Mouse (Mus musculus): ENCODE results near the gene Tmem208. TPM values are rescaled to one million over a fixed set of nuclear protein-coding genes. Genes with fewer than 3 reads are reported as not detected.

Gene Tmem208
- polyA plus RNA-seq (2014; fragmentation: Nextera tagmentation; extraction: Ambion mirVana) = 111 TPM in 2 replicates

DNA sequence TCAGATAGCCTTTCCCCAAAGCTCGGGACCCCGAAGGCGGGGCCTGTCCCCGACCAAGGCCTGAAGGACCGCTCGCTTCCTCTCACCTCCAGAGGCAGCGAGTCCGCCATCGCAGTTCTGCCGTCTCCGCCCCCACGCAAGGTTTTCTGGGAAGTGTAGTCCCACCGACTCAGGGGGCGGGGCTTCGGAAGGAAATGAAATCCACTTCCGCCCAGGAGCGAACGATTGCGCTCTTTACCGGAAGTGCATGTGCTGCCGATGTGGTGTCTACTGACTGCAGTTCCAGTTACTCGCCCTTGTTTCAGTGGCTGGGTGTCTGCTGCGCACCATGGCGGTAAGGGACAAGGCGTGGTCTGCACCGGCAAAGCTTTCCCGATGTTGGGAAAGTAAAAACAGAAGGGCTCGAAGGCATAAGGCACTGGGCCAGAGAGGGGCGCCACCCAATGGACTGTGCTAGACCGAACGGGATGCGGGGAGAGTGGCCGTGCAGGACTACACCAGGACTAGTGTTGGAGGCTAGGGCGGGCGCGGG, at the start of gene Tmem208, which contains the start of gene Lrrc29:
Gene Tmem208, plus strand, starts transcription at position 214 of the 532 bp plus-strand sequence.
Gene Lrrc29, minus strand, starts transcription at position 138 of the 532 bp plus-strand sequence.
- Histone ChIP-seq H3K27me3 (ENCODE audit: control insufficient read depth, insufficient read depth, low read length) (no peaks in the 10 kb centered on the region), H3K4me1 (ENCODE audit: control insufficient read depth, insufficient read depth, low read length) (peaks cover 9% of the 10 kb centered on the region), H3K9me3 (ENCODE audit: control insufficient read depth, low read length) (no peaks in the 10 kb centered on the region), H3K4me2 (ENCODE audit: low read depth) (peak within 1 kb of the TSS; percentile 87), H3K27ac (ENCODE audit: low read depth, low read length) (peak within 1 kb of the TSS; percentile 84), H3K4me3 (ENCODE audit: low read depth, low read length) (peak within 1 kb of the TSS; percentile 77), H3K36me3 (ENCODE audit: control insufficient read depth, insufficient read depth, low read length) (peaks cover 19% of the 10 kb centered on the region), H3K9ac (ENCODE audit: low read length) (peak within 1 kb of the TSS; percentile 80)
- ATAC-seq (ENCODE audit: insufficient read depth, low FRiP score, low TSS enrichment) = peak; percentile 91
- peak; percentile 97 for DNase-seq (ENCODE audit: low spot score)
- under 1% methylated on average over 36 of the region's 36 CpGs for WGBS

DNA sequence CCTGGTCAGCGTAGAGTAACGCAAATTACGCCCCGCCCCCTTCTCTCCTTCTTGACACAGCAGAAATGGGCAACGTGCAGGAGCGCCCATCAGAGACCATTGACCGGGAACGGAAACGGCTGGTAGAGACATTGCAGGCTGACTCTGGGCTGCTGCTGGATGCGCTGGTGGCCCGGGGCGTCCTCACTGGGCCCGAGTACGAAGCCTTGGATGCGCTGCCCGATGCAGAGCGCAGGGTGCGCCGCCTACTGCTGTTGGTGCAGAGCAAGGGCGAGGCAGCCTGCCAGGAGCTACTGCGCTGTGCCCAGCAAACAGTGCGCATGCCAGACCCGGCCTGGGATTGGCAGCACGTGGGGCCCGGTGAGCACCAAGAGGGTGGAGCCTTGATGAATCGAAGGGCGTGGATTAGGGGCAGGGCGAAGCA, 47.2 kb upstream of the Tmem208 start:
- 0 out of 2 replicates have a peak, but pooled peaks cover 2% of the 10 kb centered on the region for H3K4me1 ChIP-seq (ENCODE audit: control insufficient read depth, insufficient read depth, low read length)
- no peak overlapping the region for H3K27ac ChIP-seq (ENCODE audit: low read depth, low read length)
- ATAC-seq (ENCODE audit: insufficient read depth, low FRiP score, low TSS enrichment) = 0 out of 2 replicates have a peak, but pooled peaks have one; percentile 2
- WGBS = 3% methylated on average over 27 of the region's 28 CpGs
- H3K4me2 ChIP-seq (ENCODE audit: low read depth) = no peak overlapping the region
- 0 out of 2 replicates have a peak, but pooled peaks cover 4% of the 10 kb centered on the region for H3K36me3 ChIP-seq (ENCODE audit: control insufficient read depth, insufficient read depth, low read length)
- H3K9ac ChIP-seq (ENCODE audit: low read length) = no peak overlapping the region
- H3K9me3 ChIP-seq (ENCODE audit: control insufficient read depth, low read length) = no peaks in the 10 kb centered on the region
- H3K27me3 ChIP-seq (ENCODE audit: control insufficient read depth, insufficient read depth, low read length) = peaks cover 68% of the 10 kb centered on the region
- peak; percentile 33 for DNase-seq (ENCODE audit: low spot score)
- 0 out of 2 replicates have a peak overlapping the region, but pooled peaks have one; percentile 7 for H3K4me3 ChIP-seq (ENCODE audit: low read depth, low read length)

DNA sequence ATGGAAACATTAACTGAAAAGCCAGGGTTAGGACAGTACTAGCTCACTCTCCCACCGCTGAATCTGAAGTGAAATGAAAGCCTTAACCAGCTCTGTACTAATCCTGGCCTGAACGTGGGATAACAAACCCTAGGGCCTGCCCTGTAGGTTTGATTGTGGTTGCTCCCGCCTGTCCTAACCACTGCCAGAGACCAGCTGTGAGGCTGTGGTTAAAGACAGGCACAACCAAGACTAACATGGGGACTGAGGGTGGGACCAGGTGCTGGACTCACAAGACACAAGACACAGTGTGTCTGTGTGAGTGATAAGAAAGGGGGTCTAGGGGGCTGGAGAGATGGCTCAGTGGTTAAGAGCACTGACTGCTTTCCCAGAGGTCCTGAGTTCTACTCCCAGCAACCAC, 45.6 kb upstream of the Tmem208 start:
- 0 out of 2 replicates have a peak, but pooled peaks cover 4% of the 10 kb centered on the region for H3K36me3 ChIP-seq (ENCODE audit: control insufficient read depth, insufficient read depth, low read length)

DNA sequence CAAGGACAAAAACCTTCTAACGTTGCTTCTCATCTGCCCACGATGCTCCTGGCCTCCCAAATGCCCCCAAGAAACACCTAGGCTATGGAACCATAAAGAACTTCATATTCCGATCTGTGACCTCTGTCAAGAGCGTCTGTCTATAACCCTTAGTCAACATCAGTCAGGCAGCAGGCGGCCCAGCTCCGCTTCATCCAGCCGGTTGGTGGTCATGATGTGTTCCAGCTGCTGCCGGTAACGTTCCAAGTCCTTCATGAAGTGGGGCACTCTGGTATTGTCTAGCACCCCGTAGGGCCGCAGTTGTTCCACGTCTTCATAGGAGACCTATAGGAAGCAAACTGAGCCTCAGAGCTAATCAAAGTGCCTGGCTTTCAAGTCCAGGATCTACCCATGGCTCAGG, 44.3 kb upstream of the Tmem208 start:
- DNase-seq (ENCODE audit: low spot score) = no peak
- Histone ChIP-seq H3K9me3 (ENCODE audit: control insufficient read depth, low read length) (no peaks in the 10 kb centered on the region), H3K4me1 (ENCODE audit: control insufficient read depth, insufficient read depth, low read length) (no peaks in the 10 kb centered on the region), H3K36me3 (ENCODE audit: control insufficient read depth, insufficient read depth, low read length) (0 out of 2 replicates have a peak, but pooled peaks cover 4% of the 10 kb centered on the region), H3K4me2 (ENCODE audit: low read depth) (no peak overlapping the region), H3K4me3 (ENCODE audit: low read depth, low read length) (no peak overlapping the region), H3K27ac (ENCODE audit: low read depth, low read length) (no peak overlapping the region), H3K9ac (ENCODE audit: low read length) (no peak overlapping the region), H3K27me3 (ENCODE audit: control insufficient read depth, insufficient read depth, low read length) (peaks cover 40% of the 10 kb centered on the region)
- no peak for ATAC-seq (ENCODE audit: insufficient read depth, low FRiP score, low TSS enrichment)
- 82% methylated on average over 12 of the region's 12 CpGs for WGBS

More for the DNA sequence above, 45.6 kb upstream of the Tmem208 start:
- H3K4me1 ChIP-seq (ENCODE audit: control insufficient read depth, insufficient read depth, low read length) = 0 out of 2 replicates have a peak, but pooled peaks cover 2% of the 10 kb centered on the region
- DNase-seq (ENCODE audit: low spot score) = no peak
- no peak overlapping the region for H3K27ac ChIP-seq (ENCODE audit: low read depth, low read length)
- ATAC-seq (ENCODE audit: insufficient read depth, low FRiP score, low TSS enrichment) = no peak
- H3K27me3 ChIP-seq (ENCODE audit: control insufficient read depth, insufficient read depth, low read length) = peaks cover 52% of the 10 kb centered on the region
- no peak overlapping the region for H3K9ac ChIP-seq (ENCODE audit: low read length)
- H3K4me3 ChIP-seq (ENCODE audit: low read depth, low read length) = no peak overlapping the region
- no peak overlapping the region for H3K4me2 ChIP-seq (ENCODE audit: low read depth)
- WGBS = 65% methylated on average over 3 of the region's 3 CpGs
- H3K9me3 ChIP-seq (ENCODE audit: control insufficient read depth, low read length) = no peaks in the 10 kb centered on the region

DNA sequence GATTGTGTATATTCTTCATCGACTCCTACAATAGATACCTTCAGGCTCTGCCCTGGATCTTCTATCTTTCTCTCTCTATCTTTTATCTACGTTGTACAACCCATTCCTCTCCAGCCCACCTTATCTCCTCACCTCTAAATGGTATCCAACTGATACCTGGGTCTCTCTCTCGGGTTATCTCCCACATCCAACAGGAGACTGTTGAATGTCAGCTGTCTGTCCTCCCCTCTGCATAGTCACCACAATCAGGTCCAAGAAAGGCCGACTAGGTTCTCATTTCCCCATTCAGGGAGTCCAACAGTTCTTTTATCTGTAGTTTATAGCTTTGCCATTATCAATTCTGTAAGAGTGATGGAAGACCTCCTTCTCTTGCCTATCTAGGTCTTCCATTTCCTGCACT, 43.9 kb upstream of the Tmem208 start:
- WGBS = 85% methylated on average over 4 of the region's 4 CpGs
- ATAC-seq (ENCODE audit: insufficient read depth, low FRiP score, low TSS enrichment) (no peak), DNase-seq (ENCODE audit: low spot score) (no peak)
- Histone ChIP-seq H3K9me3 (ENCODE audit: control insufficient read depth, low read length) (no peaks in the 10 kb centered on the region), H3K27me3 (ENCODE audit: control insufficient read depth, insufficient read depth, low read length) (peaks cover 35% of the 10 kb centered on the region), H3K4me1 (ENCODE audit: control insufficient read depth, insufficient read depth, low read length) (no peaks in the 10 kb centered on the region), H3K4me2 (ENCODE audit: low read depth) (no peak overlapping the region), H3K9ac (ENCODE audit: low read length) (no peak overlapping the region), H3K27ac (ENCODE audit: low read depth, low read length) (no peak overlapping the region), H3K36me3 (ENCODE audit: control insufficient read depth, insufficient read depth, low read length) (0 out of 2 replicates have a peak, but pooled peaks cover 4% of the 10 kb centered on the region), H3K4me3 (ENCODE audit: low read depth, low read length) (no peak overlapping the region)

DNA sequence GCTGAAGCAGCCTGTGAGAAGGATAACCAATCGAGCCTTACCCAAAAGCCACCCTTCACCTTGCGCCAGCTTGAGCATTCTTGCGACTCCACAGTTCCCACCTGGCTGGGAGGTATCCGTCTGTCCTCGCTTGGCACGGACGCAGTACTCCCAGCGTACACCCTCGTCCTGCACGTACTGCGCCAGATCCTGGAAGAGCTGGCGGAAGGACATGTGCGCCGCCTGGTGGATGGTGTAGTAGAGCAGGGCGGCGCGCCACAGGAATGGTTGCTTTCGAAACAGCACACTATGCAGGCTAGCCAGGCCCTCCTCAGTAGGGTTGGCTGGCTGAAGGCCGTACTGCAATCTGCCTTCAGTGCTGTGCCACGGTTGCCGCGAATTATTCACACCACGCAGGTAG, 43.1 kb upstream of the Tmem208 start:
- Histone ChIP-seq H3K9ac (ENCODE audit: low read length) (no peak overlapping the region), H3K4me2 (ENCODE audit: low read depth) (no peak overlapping the region), H3K36me3 (ENCODE audit: control insufficient read depth, insufficient read depth, low read length) (0 out of 2 replicates have a peak, but pooled peaks cover 4% of the 10 kb centered on the region), H3K4me3 (ENCODE audit: low read depth, low read length) (no peak overlapping the region), H3K27me3 (ENCODE audit: control insufficient read depth, insufficient read depth, low read length) (peaks cover 27% of the 10 kb centered on the region), H3K9me3 (ENCODE audit: control insufficient read depth, low read length) (no peaks in the 10 kb centered on the region), H3K4me1 (ENCODE audit: control insufficient read depth, insufficient read depth, low read length) (no peaks in the 10 kb centered on the region), H3K27ac (ENCODE audit: low read depth, low read length) (no peak overlapping the region)
- 15% methylated on average over 21 of the region's 23 CpGs for WGBS
- DNase-seq (ENCODE audit: low spot score) = peak; percentile 64
- peak; percentile 40; the same call in 1 of the 2 replicates for ATAC-seq (ENCODE audit: insufficient read depth, low FRiP score, low TSS enrichment)

DNA sequence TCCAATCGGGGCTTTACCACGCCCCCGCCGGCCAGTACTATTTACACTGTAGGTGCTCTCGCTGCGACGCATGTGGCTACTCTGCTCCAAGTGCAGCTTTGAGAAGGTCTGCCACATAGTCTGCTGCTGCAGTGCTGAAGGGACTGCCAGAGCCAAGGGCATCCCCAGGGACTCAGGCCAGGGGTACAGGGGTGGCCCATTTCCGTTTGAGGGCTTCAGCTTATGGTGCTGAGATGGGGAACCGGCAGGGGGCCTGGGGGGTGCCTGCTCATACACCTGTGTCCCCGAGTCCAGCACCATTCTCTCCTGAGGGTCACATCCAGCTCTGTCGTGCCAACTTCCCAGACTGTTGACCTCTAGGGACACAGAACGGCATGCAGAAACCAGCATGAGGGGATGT, 40.6 kb upstream of the Tmem208 start:
- ATAC-seq (ENCODE audit: insufficient read depth, low FRiP score, low TSS enrichment) = no peak
- Histone ChIP-seq H3K9me3 (ENCODE audit: control insufficient read depth, low read length) (no peaks in the 10 kb centered on the region), H3K36me3 (ENCODE audit: control insufficient read depth, insufficient read depth, low read length) (0 out of 2 replicates have a peak, but pooled peaks cover 4% of the 10 kb centered on the region), H3K4me3 (ENCODE audit: low read depth, low read length) (no peak overlapping the region), H3K27ac (ENCODE audit: low read depth, low read length) (no peak overlapping the region), H3K9ac (ENCODE audit: low read length) (no peak overlapping the region), H3K27me3 (ENCODE audit: control insufficient read depth, insufficient read depth, low read length) (peaks cover 10% of the 10 kb centered on the region), H3K4me1 (ENCODE audit: control insufficient read depth, insufficient read depth, low read length) (0 out of 2 replicates have a peak, but pooled peaks cover 10% of the 10 kb centered on the region), H3K4me2 (ENCODE audit: low read depth) (no peak overlapping the region)
- DNase-seq (ENCODE audit: low spot score) = no peak
- 44% methylated on average over 12 of the region's 12 CpGs for WGBS

DNA sequence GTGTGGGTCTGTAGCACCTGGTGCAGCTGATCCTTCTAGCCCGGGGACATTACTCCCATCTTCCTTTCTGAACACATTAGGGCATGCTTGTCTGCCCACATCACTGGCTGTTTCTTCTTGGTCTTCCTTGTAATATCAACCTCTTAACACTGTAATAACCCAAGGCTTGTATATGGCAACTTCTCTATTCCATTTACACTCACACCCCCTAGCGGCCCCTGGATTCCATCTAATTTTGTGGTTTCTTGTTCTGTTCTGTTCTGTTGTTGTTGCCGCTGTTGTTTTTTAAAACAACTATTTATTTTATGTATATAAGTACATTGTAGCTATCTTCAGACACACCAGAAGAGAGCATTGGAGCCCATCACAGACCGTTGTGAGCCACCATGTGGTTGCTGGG, 39.2 kb upstream of the Tmem208 start:
- ATAC-seq (ENCODE audit: insufficient read depth, low FRiP score, low TSS enrichment) = no peak
- WGBS = 88% methylated on average over 4 of the region's 4 CpGs
- H3K27me3 ChIP-seq (ENCODE audit: control insufficient read depth, insufficient read depth, low read length) = peaks cover 11% of the 10 kb centered on the region
- H3K4me2 ChIP-seq (ENCODE audit: low read depth) = peak overlapping the region; percentile 7; the same call in 1 of the 2 replicates
- H3K27ac ChIP-seq (ENCODE audit: low read depth, low read length) = no peak overlapping the region
- no peak for DNase-seq (ENCODE audit: low spot score)
- no peaks in the 10 kb centered on the region for H3K9me3 ChIP-seq (ENCODE audit: control insufficient read depth, low read length)
- H3K4me1 ChIP-seq (ENCODE audit: control insufficient read depth, insufficient read depth, low read length) = 0 out of 2 replicates have a peak, but pooled peaks cover 10% of the 10 kb centered on the region
- H3K36me3 ChIP-seq (ENCODE audit: control insufficient read depth, insufficient read depth, low read length) = 0 out of 2 replicates have a peak, but pooled peaks cover 2% of the 10 kb centered on the region
- no peak overlapping the region for H3K4me3 ChIP-seq (ENCODE audit: low read depth, low read length)
- H3K9ac ChIP-seq (ENCODE audit: low read length) = no peak overlapping the region; the same call in 1 of the 2 replicates

DNA sequence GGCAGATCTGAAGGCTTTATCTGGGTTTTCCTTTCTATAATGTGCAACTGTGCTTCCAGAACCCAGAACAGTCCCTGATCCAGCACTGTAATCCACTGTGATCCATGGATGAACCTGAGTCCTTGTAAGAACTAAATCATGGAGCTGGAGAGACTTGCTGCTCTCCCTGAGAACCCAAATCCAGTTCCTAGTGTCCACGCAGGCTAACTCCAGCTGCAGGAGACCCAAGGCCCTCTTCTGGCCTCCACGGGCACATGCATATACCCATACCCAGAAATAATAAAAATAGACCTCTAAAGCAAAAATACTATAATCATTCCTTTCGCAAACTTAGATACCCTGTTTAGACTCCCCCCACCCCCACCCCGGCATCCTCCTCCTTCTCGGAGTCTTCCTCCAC, 37.9 kb upstream of the Tmem208 start:
- Histone ChIP-seq H3K4me2 (ENCODE audit: low read depth) (peak overlapping the region; percentile 74), H3K9me3 (ENCODE audit: control insufficient read depth, low read length) (no peaks in the 10 kb centered on the region), H3K36me3 (ENCODE audit: control insufficient read depth, insufficient read depth, low read length) (no peaks in the 10 kb centered on the region), H3K9ac (ENCODE audit: low read length) (peak overlapping the region; percentile 46), H3K27ac (ENCODE audit: low read depth, low read length) (no peak overlapping the region), H3K4me1 (ENCODE audit: control insufficient read depth, insufficient read depth, low read length) (0 out of 2 replicates have a peak, but pooled peaks cover 10% of the 10 kb centered on the region), H3K27me3 (ENCODE audit: control insufficient read depth, insufficient read depth, low read length) (peaks cover 11% of the 10 kb centered on the region), H3K4me3 (ENCODE audit: low read depth, low read length) (peak overlapping the region; percentile 47)
- 86% methylated on average over 5 of the region's 5 CpGs for WGBS
- ATAC-seq (ENCODE audit: insufficient read depth, low FRiP score, low TSS enrichment) (no peak), DNase-seq (ENCODE audit: low spot score) (no peak)

Data from neural tube, embryonic 11.5 days (tissue).